14 mouse cellular contexts compared by ENCODE assay signal in the genomic region with DNA sequence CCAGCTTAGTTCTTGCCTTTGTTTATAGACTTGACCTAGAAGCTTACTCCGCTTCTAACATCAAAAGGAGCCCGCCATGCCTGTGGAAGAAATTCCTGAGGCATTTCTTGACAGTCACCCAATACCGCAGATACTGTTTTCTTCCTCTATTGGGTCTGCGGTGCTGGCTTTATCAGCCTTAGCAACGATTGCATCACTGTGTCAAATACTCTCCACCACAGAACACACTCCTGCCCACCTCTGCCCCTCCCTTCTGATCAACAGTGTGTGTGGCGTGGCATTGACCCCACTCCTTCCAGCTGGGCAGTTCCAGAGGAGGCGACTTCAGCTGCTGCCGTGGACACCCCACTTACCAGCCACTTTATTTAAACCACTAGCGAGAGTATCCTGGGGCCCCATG. TPM values are rescaled to one million over a fixed set of nuclear protein-coding genes. Genes with fewer than 3 reads are reported as not detected.
DNase-seq lines count a peak whose midpoint lies in the region; ATAC-seq lines count a peak whose summit lies in the region.
"Had no signal": no experiment of that assay in that cellular context is flagged by ENCODE, and none has a peak within 500 bp of the region (broad histone marks: within the 10 kb centered on the region; RNA-seq: fewer than 3 reads in every experiment).

No protein-coding gene starts in this region.

- 32% methylated on average over 9 of the region's 9 CpGs for WGBS in kidney, embryonic 16.5 days
- WGBS in embryonic facial prominence, embryonic 14.5 days = 50% methylated on average over 9 of the region's 9 CpGs
- WGBS in intestine, embryonic 16.5 days = 65% methylated on average over 9 of the region's 9 CpGs
- WGBS in midbrain, embryonic 10.5 days = 80% methylated on average over 9 of the region's 9 CpGs

- no peak overlapping the region for H3K9ac ChIP-seq in kidney, embryonic 16.5 days (replicated peaks; ENCODE audit: low read length)
- H3K9ac ChIP-seq in embryonic facial prominence, embryonic 14.5 days (ENCODE audit: low read depth, low read length) = no peak overlapping the region
- H3K9ac ChIP-seq in intestine, embryonic 16.5 days (ENCODE audit: low read depth, low read length) = no peak overlapping the region
- H3K9ac ChIP-seq: heart, embryonic 12.5 days; limb, embryonic 15.5 days had no signal

- peaks cover 8% of the 10 kb centered on the region for H3K9me3 ChIP-seq in kidney, embryonic 16.5 days (ENCODE audit: low read length)
- H3K9me3 ChIP-seq in embryonic facial prominence, embryonic 14.5 days (ENCODE audit: control insufficient read depth, low read length) = 0 out of 2 replicates have a peak, but pooled peaks cover 3% of the 10 kb centered on the region
- no peaks in the 10 kb centered on the region for H3K9me3 ChIP-seq in intestine, embryonic 16.5 days (ENCODE audit: control insufficient read depth, low read length)
- peaks cover 6% of the 10 kb centered on the region; the same call in 1 of the 2 replicates for H3K9me3 ChIP-seq in midbrain, embryonic 10.5 days (replicated peaks)
- H3K9me3 ChIP-seq: limb, embryonic 15.5 days had no signal

- no peak for DNase-seq in kidney, postnatal 10 days
- peak; percentile 9 for DNase-seq in 416B (ENCODE audit: low read depth)
- peak; percentile 16 for DNase-seq in embryonic facial prominence, embryonic 14.5 days (ENCODE audit: low spot score)
- no peak for DNase-seq in heart, adult 11 months
- no peak for DNase-seq in midbrain, embryonic 10.5 days (ENCODE audit: low spot score)
- DNase-seq: embryo, embryonic 11 days; right cerebral cortex, postnatal 4 days had no signal

- H3K27ac ChIP-seq in kidney, embryonic 16.5 days (ENCODE audit: low read length) = no peak overlapping the region
- H3K27ac ChIP-seq in embryonic facial prominence, embryonic 14.5 days (replicated peaks; ENCODE audit: low read depth, low read length) = no peak overlapping the region
- no peak overlapping the region for H3K27ac ChIP-seq in intestine, embryonic 16.5 days (ENCODE audit: low read length)
- H3K27ac ChIP-seq in midbrain, embryonic 10.5 days (replicated peaks) = no peak overlapping the region
- H3K27ac ChIP-seq: limb, embryonic 15.5 days had no signal

- H3K4me1 ChIP-seq in kidney, embryonic 16.5 days (ENCODE audit: insufficient read depth, low read length) = peaks cover 6% of the 10 kb centered on the region; the same call in 1 of the 2 replicates
- H3K4me1 ChIP-seq in embryonic facial prominence, embryonic 14.5 days (ENCODE audit: control insufficient read depth, insufficient read depth, low read length) = peaks cover 8% of the 10 kb centered on the region; the same call in 1 of the 2 replicates
- H3K4me1 ChIP-seq in intestine, embryonic 16.5 days (ENCODE audit: control insufficient read depth, insufficient read depth, low read length) = no peaks in the 10 kb centered on the region
- no peaks in the 10 kb centered on the region for H3K4me1 ChIP-seq in midbrain, embryonic 10.5 days
- H3K4me1 ChIP-seq: heart, embryonic 12.5 days had no signal

- ATAC-seq in kidney, embryonic 16.5 days (ENCODE audit: low FRiP score, low TSS enrichment) = peak; percentile 40; the same call in 1 of the 2 replicates
- 0 out of 2 replicates have a peak, but pooled peaks have one; percentile 41 for ATAC-seq in embryonic facial prominence, embryonic 14.5 days (ENCODE audit: low read depth)
- ATAC-seq in megakaryocyte, adult 5-6 weeks (ENCODE audit: poor library complexity, severe bottlenecking) = peak; percentile 85
- ATAC-seq in intestine, embryonic 16.5 days = no peak
- ATAC-seq: activated CD4-positive, CD25-positive, alpha-beta regulatory T cell, adult 4 months; inflammation-experienced regulatory T-cells, adult 6 months had no signal

- H3K4me2 ChIP-seq in kidney, embryonic 16.5 days (replicated peaks; ENCODE audit: low read depth, low read length) = peak overlapping the region; percentile 17
- 0 out of 2 replicates have a peak overlapping the region, but pooled peaks have one; percentile 10 for H3K4me2 ChIP-seq in embryonic facial prominence, embryonic 14.5 days (ENCODE audit: low read depth, low read length)
- no peak overlapping the region for H3K4me2 ChIP-seq in intestine, embryonic 16.5 days (ENCODE audit: low read depth, low read length)
- H3K4me2 ChIP-seq: heart, embryonic 12.5 days; limb, embryonic 15.5 days had no signal

- no peak overlapping the region for H3K4me3 ChIP-seq in kidney, embryonic 16.5 days (ENCODE audit: low read length)
- no peak overlapping the region for H3K4me3 ChIP-seq in embryonic facial prominence, embryonic 14.5 days (ENCODE audit: low read depth, low read length)
- no peak overlapping the region for H3K4me3 ChIP-seq in intestine, embryonic 16.5 days (ENCODE audit: low read length)
- H3K4me3 ChIP-seq in midbrain, embryonic 10.5 days = no peak overlapping the region
- H3K4me3 ChIP-seq: heart, embryonic 12.5 days; limb, embryonic 15.5 days had no signal

- no peaks in the 10 kb centered on the region for H3K27me3 ChIP-seq in kidney, embryonic 16.5 days (ENCODE audit: insufficient read depth, low read length)
- H3K27me3 ChIP-seq in embryonic facial prominence, embryonic 14.5 days (replicated peaks; ENCODE audit: control insufficient read depth, insufficient read depth, low read length) = no peaks in the 10 kb centered on the region
- H3K27me3 ChIP-seq in intestine, embryonic 16.5 days (replicated peaks; ENCODE audit: control insufficient read depth, insufficient read depth, low read length) = no peaks in the 10 kb centered on the region
- H3K27me3 ChIP-seq in midbrain, embryonic 10.5 days (ENCODE audit: low read depth, poor library complexity, severe bottlenecking) = no peaks in the 10 kb centered on the region
- H3K27me3 ChIP-seq: heart, embryonic 12.5 days; limb, embryonic 15.5 days had no signal

- no peaks in the 10 kb centered on the region for H3K36me3 ChIP-seq in kidney, embryonic 16.5 days (ENCODE audit: insufficient read depth, low read length)
- H3K36me3 ChIP-seq in embryonic facial prominence, embryonic 14.5 days (ENCODE audit: control insufficient read depth, insufficient read depth, low read length) = no peaks in the 10 kb centered on the region
- H3K36me3 ChIP-seq in intestine, embryonic 16.5 days (ENCODE audit: control insufficient read depth, insufficient read depth, low read length) = no peaks in the 10 kb centered on the region
- H3K36me3 ChIP-seq in midbrain, embryonic 10.5 days = no peaks in the 10 kb centered on the region
- H3K36me3 ChIP-seq: heart, embryonic 12.5 days; limb, embryonic 15.5 days had no signal

RNA-seq across cellular contexts. Expression of a gene that starts 16.0 kb away (rescaled TPM):
- polyA plus RNA-seq in kidney, embryonic 16.5 days (2015; fragmentation: Nextera tagmentation; extraction: Ambion mirVana) = 5.3 and 5.7 TPM in 2 replicates
- 12.1 and 12.4 TPM in 2 replicates for polyA plus RNA-seq in embryonic facial prominence, embryonic 14.5 days (2014; fragmentation: Nextera tagmentation; extraction: Ambion mirVana)
- total RNA-seq in megakaryocyte, adult 5-6 weeks (2015) = 346 and 350 TPM in 2 replicates
- 290 and 300 TPM in 2 replicates for total RNA-seq in megakaryocyte, adult 5-6 weeks (2017)
- 32.8 and 42.1 TPM in 2 replicates for polyA plus RNA-seq in intestine, embryonic 16.5 days (2015; fragmentation: Nextera tagmentation; extraction: Ambion mirVana)
- 1.2 and 1.5 TPM in 2 replicates for polyA plus RNA-seq in midbrain, embryonic 10.5 days (2016; fragmentation: Nextera tagmentation; extraction: Ambion mirVana)

Comparison
In these comparisons a context has a peak if more than half of its experiments do, and no peak if none do; other contexts are left out.
1. DNase-seq: peak in 416B (single experiment) and embryonic facial prominence, embryonic 14.5 days (single experiment); none in kidney, postnatal 10 days (single experiment), heart, adult 11 months (single experiment) and midbrain, embryonic 10.5 days (single experiment).